Mouse (Mus musculus) lung, embryonic 15.5 days (tissue): ENCODE results near the gene Ttc29. TPM values are rescaled to one million over a fixed set of nuclear protein-coding genes. Genes with fewer than 3 reads are reported as not detected.

Experiments
- ATAC-seq: fragments of 200-750 bp; cut with Nextera tagmentation; 2 replicates; pipeline ENCODE4 v1.8.0; 2017; ENCODE audit warnings: moderate number of reproducible peaks, borderline replicate concordance; ENCODE audit not compliant: low FRiP score, low TSS enrichment; ENCODE audit errors: extremely low read depth
- H3K27ac ChIP-seq: fragments of 300-500 bp; sonication (generic); 2 replicates; pipeline ENCODE4 v1.5.1; 2015; ENCODE audit warnings: moderate library complexity, mild to moderate bottlenecking, inconsistent platforms
- H3K27me3 ChIP-seq: fragments of 300-500 bp; sonication (generic); 2 replicates; pipeline ENCODE4 v1.6.1; 2015; ENCODE audit warnings: inconsistent platforms
- H3K36me3 ChIP-seq: fragments of 300-500 bp; sonication (generic); 2 replicates; pipeline ENCODE4 v1.6.1; 2015; ENCODE audit warnings: inconsistent platforms
- H3K4me1 ChIP-seq: fragments of 300-500 bp; sonication (generic); 2 replicates; pipeline ENCODE4 v1.6.1; 2015; ENCODE audit warnings: inconsistent platforms
- H3K4me2 ChIP-seq: fragments of 300-500 bp; sonication (generic); 2 replicates; pipeline ENCODE4 v1.6.1; 2015; ENCODE audit warnings: inconsistent platforms, mild to moderate bottlenecking, moderate library complexity
- H3K4me3 ChIP-seq: fragments of 300-500 bp; sonication (generic); 2 replicates; pipeline ENCODE4 v1.5.1; 2015; ENCODE audit warnings: mild to moderate bottlenecking, inconsistent platforms
- H3K9ac ChIP-seq: fragments of 300-500 bp; sonication (generic); 2 replicates; pipeline ENCODE4 v1.6.1; 2015; ENCODE audit warnings: inconsistent platforms
- H3K9me3 ChIP-seq: fragments of 300-500 bp; sonication (generic); 2 replicates; pipeline ENCODE4 v1.6.1; 2016; ENCODE audit warnings: inconsistent platforms
- WGBS: fragments of 180-500 bp; shearing (Covaris S2); methylation state at CpG from one replicate; pipeline ENCODE4 v1.1.7; 2015; 5-methylcytosine and 5-hydroxymethylcytosine counted together
- polyA plus RNA-seq: library from polyadenylated mRNA; unstranded; fragments of >200 nt; fragmentation: Nextera tagmentation; extraction: Ambion mirVana; gene quantifications from 2 replicates; pipeline ENCODE4 v1.2.1, GENCODE M21; 2015

Ttc29 gene
- polyA plus RNA-seq, 1 experiment from 2014 or later = 2.0 TPM

- no peaks in the 10 kb centered on the region for H3K36me3 ChIP-seq
- ATAC-seq = no peak
- H3K9ac ChIP-seq = no peak overlapping the region
- H3K9me3 ChIP-seq = no peaks in the 10 kb centered on the region
- no peak overlapping the region for H3K4me3 ChIP-seq
- H3K27me3 ChIP-seq = no peaks in the 10 kb centered on the region
- no peak overlapping the region for H3K27ac ChIP-seq
- H3K4me2 ChIP-seq = no peak overlapping the region
- H3K4me1 ChIP-seq = no peaks in the 10 kb centered on the region
- 50% methylated on average over 6 of the region's 6 CpGs for WGBS
Observed at GRCm38 (mm10) chr8:78237972-78238675, 25.0 kb downstream of the Ttc29 start.

- Histone ChIP-seq H3K27me3 (no peaks in the 10 kb centered on the region), H3K4me3 (no peak overlapping the region), H3K27ac (no peak overlapping the region), H3K9ac (no peak overlapping the region), H3K4me1 (no peaks in the 10 kb centered on the region), H3K4me2 (no peak overlapping the region), H3K36me3 (no peaks in the 10 kb centered on the region), H3K9me3 (no peaks in the 10 kb centered on the region)
- ATAC-seq = no peak
- WGBS = 61% methylated on average over 2 of the region's 3 CpGs
Observed at GRCm38 (mm10) chr8:78251115-78251514, 38.0 kb downstream of the Ttc29 start.

- Histone ChIP-seq H3K36me3 (no peaks in the 10 kb centered on the region), H3K4me2 (no peak overlapping the region), H3K9ac (no peak overlapping the region), H3K4me1 (no peaks in the 10 kb centered on the region), H3K27me3 (no peaks in the 10 kb centered on the region), H3K27ac (no peak overlapping the region), H3K4me3 (no peak overlapping the region), H3K9me3 (no peaks in the 10 kb centered on the region)
- no peak for ATAC-seq
- 88% methylated on average over 4 of the region's 4 CpGs for WGBS
Observed at GRCm38 (mm10) chr8:78254374-78254773, 41.3 kb downstream of the Ttc29 start.

- WGBS = 85% methylated on average over 3 of the region's 3 CpGs
Observed at GRCm38 (mm10) chr8:78255011-78255410, 41.9 kb downstream of the Ttc29 start.

GRCm38 (mm10) chr8:78265506-78265905 lies 52.4 kb downstream of the Ttc29 start:
- Histone ChIP-seq H3K4me2 (no peak overlapping the region), H3K4me1 (peaks cover 3% of the 10 kb centered on the region; the same call in 1 of the 2 replicates), H3K27me3 (no peaks in the 10 kb centered on the region), H3K27ac (no peak overlapping the region), H3K9me3 (no peaks in the 10 kb centered on the region), H3K9ac (no peak overlapping the region), H3K4me3 (no peak overlapping the region), H3K36me3 (no peaks in the 10 kb centered on the region)
- 82% methylated on average over 5 of the region's 5 CpGs for WGBS
- no peak for ATAC-seq

More at GRCm38 (mm10) chr8:78255011-78255410, 41.9 kb downstream of the Ttc29 start:
- ATAC-seq = no peak
- no peak overlapping the region for H3K4me3 ChIP-seq
- no peaks in the 10 kb centered on the region for H3K4me1 ChIP-seq
- no peaks in the 10 kb centered on the region for H3K9me3 ChIP-seq
- no peak overlapping the region for H3K27ac ChIP-seq
- H3K4me2 ChIP-seq = no peak overlapping the region
- H3K27me3 ChIP-seq = no peaks in the 10 kb centered on the region
- H3K36me3 ChIP-seq = no peaks in the 10 kb centered on the region
- H3K9ac ChIP-seq = no peak overlapping the region

- Histone ChIP-seq H3K9ac (no peak overlapping the region), H3K27ac (no peak overlapping the region), H3K27me3 (no peaks in the 10 kb centered on the region), H3K4me2 (no peak overlapping the region), H3K4me3 (no peak overlapping the region), H3K9me3 (no peaks in the 10 kb centered on the region), H3K4me1 (peaks cover 3% of the 10 kb centered on the region; the same call in 1 of the 2 replicates), H3K36me3 (no peaks in the 10 kb centered on the region)
- ATAC-seq = no peak
- 28% methylated on average over 3 of the region's 3 CpGs for WGBS
Observed at GRCm38 (mm10) chr8:78266231-78266630, 53.1 kb downstream of the Ttc29 start.

GRCm38 (mm10) chr8:78267894-78268411 lies 54.9 kb downstream of the Ttc29 start:
- Histone ChIP-seq H3K9ac (no peak overlapping the region), H3K27me3 (no peaks in the 10 kb centered on the region), H3K9me3 (no peaks in the 10 kb centered on the region), H3K4me2 (no peak overlapping the region), H3K36me3 (no peaks in the 10 kb centered on the region), H3K27ac (no peak overlapping the region), H3K4me3 (no peak overlapping the region), H3K4me1 (peaks cover 3% of the 10 kb centered on the region; the same call in 1 of the 2 replicates)
- peak; percentile 46; the same call in 1 of the 2 replicates for ATAC-seq
- WGBS = 6% methylated on average over 7 of the region's 7 CpGs

GRCm38 (mm10) chr8:78269281-78269680 lies 56.2 kb downstream of the Ttc29 start:
- no peak overlapping the region for H3K4me3 ChIP-seq
- H3K27me3 ChIP-seq = no peaks in the 10 kb centered on the region
- WGBS = 74% methylated on average over 10 of the region's 10 CpGs
- H3K9ac ChIP-seq = no peak overlapping the region
- no peak for ATAC-seq
- no peak overlapping the region for H3K27ac ChIP-seq
- no peaks in the 10 kb centered on the region for H3K36me3 ChIP-seq
- peaks cover 3% of the 10 kb centered on the region; the same call in 1 of the 2 replicates for H3K4me1 ChIP-seq
- no peaks in the 10 kb centered on the region for H3K9me3 ChIP-seq
- H3K4me2 ChIP-seq = no peak overlapping the region

GRCm38 (mm10) chr8:78271391-78271790 lies 58.3 kb downstream of the Ttc29 start:
- 59% methylated on average over 5 of the region's 5 CpGs for WGBS
- no peaks in the 10 kb centered on the region for H3K36me3 ChIP-seq
- no peak for ATAC-seq
- no peak overlapping the region for H3K9ac ChIP-seq
- H3K4me3 ChIP-seq = no peak overlapping the region
- no peak overlapping the region for H3K27ac ChIP-seq
- H3K4me1 ChIP-seq = peaks cover 3% of the 10 kb centered on the region; the same call in 1 of the 2 replicates
- H3K9me3 ChIP-seq = no peaks in the 10 kb centered on the region
- no peaks in the 10 kb centered on the region for H3K27me3 ChIP-seq
- H3K4me2 ChIP-seq = no peak overlapping the region

- Histone ChIP-seq H3K4me2 (no peak overlapping the region), H3K9ac (no peak overlapping the region), H3K27ac (no peak overlapping the region), H3K9me3 (no peaks in the 10 kb centered on the region), H3K4me3 (no peak overlapping the region), H3K36me3 (no peaks in the 10 kb centered on the region), H3K4me1 (no peaks in the 10 kb centered on the region), H3K27me3 (no peaks in the 10 kb centered on the region)
- ATAC-seq = no peak
- 85% methylated on average over 8 of the region's 8 CpGs for whole genome bisulfite sequencing
Observed at GRCm38 (mm10) chr8:78276120-78276519, 63.0 kb downstream of the Ttc29 start.

- no peak overlapping the region for H3K9ac ChIP-seq
- H3K36me3 ChIP-seq = no peaks in the 10 kb centered on the region
- no peak overlapping the region for H3K4me2 ChIP-seq
- H3K27ac ChIP-seq = no peak overlapping the region
- no peak for ATAC-seq
- 41% methylated on average over 2 of the region's 2 CpGs for WGBS
- H3K9me3 ChIP-seq = no peaks in the 10 kb centered on the region
- H3K4me3 ChIP-seq = no peak overlapping the region
- no peaks in the 10 kb centered on the region for H3K27me3 ChIP-seq
- no peaks in the 10 kb centered on the region for H3K4me1 ChIP-seq
Observed at GRCm38 (mm10) chr8:78277411-78277810, 64.3 kb downstream of the Ttc29 start.

GRCm38 (mm10) chr8:78278598-78278997 lies 65.5 kb downstream of the Ttc29 start:
- no peaks in the 10 kb centered on the region for H3K36me3 ChIP-seq
- 86% methylated on average over 5 of the region's 5 CpGs for WGBS
- H3K9ac ChIP-seq = no peak overlapping the region
- H3K4me1 ChIP-seq = no peaks in the 10 kb centered on the region
- H3K4me2 ChIP-seq = no peak overlapping the region
- H3K27me3 ChIP-seq = no peaks in the 10 kb centered on the region
- no peaks in the 10 kb centered on the region for H3K9me3 ChIP-seq
- no peak overlapping the region for H3K4me3 ChIP-seq
- no peak overlapping the region for H3K27ac ChIP-seq
- ATAC-seq = no peak
